Mouse (Mus musculus) cerebellum, adult 9-11 months (tissue): ENCODE data around the gene Slc19a2.
"Not testable (repeated sequence)": the region's sequence is repeated elsewhere in the genome, so short reads cannot be mapped to it uniquely, and the experiment has no call there.

Experiments used
- DNase-seq: peaks from one replicate; pipeline ENCODE4 v3.0.0; 2022

The Slc19a2 gene

DNA sequence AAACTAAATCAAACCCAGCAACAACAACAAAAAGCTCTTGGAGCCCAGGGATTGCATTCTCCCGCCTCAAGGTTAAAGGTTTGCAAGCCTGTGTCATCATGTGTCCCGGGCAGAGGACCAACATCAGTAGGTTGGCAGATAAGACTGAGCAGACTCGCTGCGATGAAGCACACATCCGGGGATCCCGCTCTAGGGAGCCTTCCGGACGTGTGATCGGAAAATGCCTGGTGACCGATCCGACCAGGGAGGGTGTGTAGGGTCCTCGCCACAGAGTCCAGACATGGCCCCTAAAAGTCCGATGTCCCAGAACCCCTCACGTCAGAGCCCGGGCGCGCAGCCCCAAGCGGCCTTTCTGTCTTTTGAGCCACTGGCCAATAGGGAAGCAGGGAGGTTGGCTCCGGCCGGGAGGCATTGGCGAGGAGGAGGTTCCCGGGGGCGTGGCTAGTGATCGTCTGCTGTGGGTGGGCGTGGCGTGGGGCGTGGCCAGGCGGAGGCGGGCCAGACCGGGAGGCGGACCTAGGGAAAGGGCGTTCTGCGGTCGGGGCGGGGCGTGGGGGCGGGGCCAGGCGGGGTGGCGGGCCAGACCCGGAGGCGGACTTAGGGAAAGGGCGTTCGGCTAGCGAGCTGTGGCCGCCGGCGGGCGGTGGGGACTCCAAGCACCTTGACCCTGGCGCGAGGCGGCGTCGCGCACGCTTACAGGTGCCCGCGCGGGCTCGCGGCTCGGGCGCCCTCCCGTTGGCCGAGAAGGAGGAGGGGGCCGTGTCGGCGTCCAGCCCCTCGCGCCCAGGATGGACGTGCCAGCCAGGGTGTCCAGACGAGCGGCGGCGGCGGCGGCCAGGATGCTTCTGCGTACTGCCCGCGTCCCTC is at the start of gene Slc19a2:
Gene Slc19a2 (plus strand): TSS at position 582 of the 867 bp plus-strand sequence.
- DNase-seq = peak; percentile 98

DNA sequence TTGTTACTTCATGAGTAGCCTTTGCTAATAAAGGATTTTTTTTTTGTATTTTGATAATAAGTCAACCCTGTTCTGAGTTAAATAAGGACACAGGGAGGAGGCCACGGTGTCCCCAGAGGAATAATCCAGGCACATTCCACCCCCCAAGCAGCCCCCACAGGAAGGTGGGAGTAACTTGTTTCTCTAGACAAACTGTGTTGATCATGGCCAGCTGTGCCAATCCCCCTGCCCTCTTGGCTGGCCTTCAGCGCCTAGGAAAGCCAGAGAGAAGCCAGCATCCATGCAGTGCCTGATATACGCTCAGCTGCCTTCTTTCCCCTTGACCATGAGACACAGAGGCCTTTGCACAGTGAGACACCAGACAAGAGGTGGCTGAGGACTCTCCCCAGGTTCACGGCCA is 49.3 kb upstream of the Slc19a2 start:
- DNase-seq = no peak

DNA sequence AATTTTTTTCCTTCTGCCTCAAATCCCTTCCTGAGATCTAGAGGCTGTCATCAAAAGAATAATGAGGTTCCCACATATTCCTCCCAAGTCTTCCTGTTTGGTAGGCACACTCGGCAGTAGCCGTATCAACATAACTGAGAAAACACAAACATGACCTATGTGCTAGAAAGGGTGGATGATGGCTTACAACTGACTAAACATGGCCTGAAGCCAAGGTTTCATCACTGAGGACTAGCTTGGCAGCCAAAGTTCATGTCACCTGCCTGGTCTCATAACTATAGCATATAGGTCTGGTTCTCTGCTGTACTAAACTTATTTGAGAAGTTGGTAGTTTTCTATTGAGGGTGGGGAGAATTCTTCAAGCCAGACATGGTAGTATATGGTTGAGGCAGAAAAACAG is 40.4 kb upstream of the Slc19a2 start:
- DNase-seq = no peak

DNA sequence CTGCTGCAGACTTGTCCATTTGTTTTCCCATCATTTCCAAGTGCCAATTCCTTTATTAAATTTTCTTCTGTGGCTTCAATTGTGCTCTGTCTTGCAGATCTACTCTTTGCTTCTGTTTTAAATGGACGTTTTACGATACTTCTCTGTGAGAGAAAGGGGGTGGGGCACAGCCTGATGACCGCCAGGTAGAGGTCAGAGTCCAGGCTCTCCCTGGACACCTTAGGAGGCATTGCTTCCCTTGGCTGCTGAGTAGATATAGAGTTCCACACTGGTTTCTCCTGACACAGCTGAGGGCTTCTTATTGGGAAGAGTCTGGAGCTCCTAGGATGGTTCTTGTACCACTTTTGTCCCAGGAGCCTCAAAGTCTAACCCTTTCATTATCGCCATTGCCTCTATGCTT is 37.9 kb upstream of the Slc19a2 start:
- DNase-seq = no peak

DNA sequence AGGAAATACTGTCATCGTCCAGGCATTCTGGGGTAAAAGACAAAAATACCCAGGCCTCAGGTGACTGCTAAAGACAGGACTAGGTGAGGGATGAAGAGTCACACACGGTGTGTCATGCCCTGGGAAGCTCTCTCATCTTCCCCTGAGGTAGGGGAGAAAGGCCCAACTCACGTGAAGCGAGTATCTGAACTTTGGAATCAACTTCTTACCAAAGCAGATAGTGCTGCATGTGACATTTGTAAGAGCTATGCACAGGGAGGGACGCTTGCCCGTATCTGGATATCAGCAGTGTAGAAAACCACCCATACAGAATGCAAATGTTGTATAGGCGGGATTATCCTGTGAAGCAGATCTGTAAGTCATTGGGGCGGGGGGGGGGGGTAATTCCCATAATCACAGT is 36.2 kb upstream of the Slc19a2 start:
- DNase-seq = no peak

DNA sequence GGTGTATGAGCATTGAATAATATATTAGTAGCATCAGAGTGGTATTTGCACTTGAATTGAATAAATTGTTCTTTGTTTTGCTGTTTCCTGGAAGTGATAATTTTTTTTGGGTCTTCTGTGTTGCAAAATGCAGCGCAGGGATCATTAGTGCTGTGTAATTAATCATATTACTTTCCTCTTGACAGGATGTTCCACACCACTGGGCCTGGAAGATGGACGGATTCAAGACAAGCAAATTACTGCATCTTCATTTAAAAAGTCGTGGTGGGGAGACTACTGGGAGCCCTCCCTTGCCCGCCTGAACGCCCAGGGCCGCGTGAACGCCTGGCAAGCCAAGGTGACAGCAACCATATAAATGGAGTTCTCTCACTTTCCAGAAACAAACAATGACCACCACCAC is 34.7 kb upstream of the Slc19a2 start:
- no peak for DNase-seq

DNA sequence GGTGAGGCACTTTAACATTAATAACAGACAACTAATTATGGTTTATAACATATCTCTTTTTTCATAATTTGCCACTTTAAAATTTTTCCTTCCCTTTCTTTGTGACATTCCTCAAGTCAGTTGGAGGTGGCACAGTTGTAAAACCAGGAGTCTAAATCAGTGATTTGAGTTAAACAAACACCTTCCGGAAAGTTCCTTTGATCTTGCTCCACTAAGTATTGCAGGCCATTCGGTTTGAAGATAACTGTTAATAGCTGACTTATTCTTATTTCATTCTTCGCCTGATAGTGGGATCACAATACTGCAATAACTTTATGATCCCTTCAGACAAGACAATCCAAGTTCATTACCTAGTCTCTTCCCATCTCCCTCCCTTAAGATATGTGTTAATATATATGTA is 33.7 kb upstream of the Slc19a2 start:
- DNase-seq = no peak

DNA sequence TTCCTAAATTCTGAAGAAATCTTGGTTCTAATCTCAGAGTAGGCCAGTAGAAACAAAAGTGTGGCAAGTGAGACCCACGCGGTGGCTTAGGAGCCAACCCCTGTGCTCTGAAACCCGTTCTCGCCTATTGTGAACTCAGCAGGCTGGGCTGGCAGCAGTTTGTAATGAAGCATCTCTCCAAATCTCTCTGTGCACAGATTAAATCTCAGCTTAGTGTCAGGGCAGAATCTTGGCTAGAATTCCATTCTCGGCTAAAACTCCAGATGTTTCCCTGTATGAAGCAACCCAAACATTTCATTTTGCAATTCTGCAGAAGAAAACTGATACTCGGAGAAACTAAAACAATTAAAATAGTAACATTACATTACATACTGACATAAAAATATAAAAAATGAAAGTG is 33.3 kb upstream of the Slc19a2 start:
- no peak for DNase-seq

DNA sequence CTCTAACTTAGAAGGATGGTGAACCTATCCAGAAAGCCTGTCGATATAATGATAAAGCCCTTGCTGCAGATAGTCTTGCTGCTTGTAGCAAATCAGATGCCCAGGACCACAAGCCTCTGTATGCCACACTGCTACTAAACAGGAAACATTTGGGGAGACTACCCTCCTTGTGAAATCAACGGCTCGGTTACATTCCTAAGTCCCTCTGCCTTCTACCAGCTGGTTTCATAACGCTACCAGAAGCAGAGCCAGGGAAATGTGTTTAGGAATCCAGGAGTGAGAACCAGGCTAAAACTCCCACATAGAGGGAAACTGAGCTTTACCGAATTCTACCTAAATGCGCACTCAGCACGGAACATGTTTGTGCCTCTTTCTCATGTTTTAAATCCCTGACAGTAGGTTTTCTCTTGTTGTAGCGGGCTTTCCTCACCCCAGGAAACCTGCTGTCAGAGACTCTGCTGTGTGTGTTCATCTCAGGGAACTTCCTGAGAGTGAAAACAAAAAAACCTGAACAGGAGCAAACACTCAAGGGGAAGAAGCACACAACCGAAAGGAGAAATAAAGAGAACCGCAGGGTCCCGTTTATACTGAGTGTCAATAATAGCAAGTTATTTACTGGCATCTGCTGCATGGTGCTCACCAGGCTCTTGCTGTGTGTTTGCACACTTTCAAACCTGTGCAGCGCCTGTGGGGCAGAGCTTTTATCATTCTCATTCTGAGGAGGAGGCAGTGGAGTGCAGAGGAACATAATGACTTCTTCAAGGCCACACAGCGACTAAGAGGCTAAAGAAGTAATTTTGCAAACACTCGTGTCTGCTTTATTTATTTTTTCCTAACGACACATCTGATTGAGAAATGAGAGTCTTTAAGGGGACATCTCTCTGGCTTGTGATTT is 30.8 kb upstream of the Slc19a2 start:
- DNase-seq = no peak

DNA sequence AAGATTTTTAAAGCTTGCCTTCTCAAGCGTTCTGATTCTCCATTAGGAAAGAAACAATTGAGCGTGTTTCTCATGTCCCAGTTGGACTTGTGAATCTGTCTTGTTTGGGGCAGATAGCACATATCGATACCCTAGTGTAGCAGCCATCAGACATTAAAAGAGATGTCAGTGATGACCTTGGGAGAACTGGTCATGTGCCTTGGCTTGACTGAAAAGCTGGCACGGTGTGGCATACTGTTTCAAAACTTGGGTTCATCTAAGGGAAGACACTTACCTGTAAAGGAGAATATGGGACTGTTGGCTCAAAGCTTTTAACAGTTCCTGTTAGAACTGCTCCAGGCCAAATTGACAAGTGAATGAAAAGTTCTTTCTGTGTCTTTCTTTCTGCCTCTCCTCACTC is 28.6 kb upstream of the Slc19a2 start:
- DNase-seq = no peak

DNA sequence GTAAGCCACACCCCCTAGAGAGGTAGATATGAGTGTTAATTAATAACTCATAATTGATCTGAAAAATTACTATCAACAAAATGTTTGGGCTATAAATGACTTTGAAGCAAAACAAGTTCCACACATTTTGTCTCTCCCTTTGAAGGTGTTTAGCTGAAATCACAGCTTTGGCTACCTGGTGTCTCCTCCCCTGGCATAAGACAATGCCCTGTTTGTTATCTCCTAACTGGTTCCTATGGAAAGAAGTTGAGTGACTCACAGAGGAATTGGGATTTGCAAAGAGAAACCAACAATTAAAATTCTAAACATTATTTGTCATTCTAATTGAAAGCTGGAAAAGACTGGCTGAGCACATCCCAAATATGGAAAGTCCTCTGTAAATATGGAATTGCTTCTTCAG is 25.8 kb upstream of the Slc19a2 start:
- DNase-seq = no peak

DNA sequence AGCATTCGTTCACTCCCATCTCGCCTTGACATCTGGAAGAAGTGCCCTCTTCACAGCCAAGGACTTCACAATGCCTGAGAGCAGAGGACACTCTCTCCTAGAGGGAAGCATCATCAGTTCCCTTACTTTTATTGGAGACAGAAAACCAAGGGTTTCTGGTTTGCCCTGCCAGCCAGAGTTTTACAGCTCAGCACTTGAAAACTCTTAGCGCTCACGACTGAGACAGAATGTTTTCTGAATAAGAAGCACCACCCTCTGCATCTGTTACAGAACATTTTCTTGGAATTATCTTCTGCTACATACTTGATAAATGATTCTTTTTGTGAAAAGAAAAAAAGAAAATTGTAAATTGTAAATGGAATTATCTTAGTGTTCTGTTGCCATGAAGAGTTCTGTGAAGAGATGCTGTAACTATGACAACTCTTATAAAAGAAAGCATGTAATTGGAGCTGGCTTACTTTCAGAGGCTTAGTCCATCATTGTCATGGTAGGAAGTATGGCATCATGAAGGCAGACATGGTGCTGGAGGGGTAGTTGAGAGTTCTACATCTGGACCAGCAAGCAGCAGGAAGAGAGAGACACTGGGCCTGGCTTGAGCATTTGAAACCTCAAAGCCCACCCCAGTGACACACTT is 16.8 kb upstream of the Slc19a2 start:
- not testable (repeated sequence) for DNase-seq

DNA sequence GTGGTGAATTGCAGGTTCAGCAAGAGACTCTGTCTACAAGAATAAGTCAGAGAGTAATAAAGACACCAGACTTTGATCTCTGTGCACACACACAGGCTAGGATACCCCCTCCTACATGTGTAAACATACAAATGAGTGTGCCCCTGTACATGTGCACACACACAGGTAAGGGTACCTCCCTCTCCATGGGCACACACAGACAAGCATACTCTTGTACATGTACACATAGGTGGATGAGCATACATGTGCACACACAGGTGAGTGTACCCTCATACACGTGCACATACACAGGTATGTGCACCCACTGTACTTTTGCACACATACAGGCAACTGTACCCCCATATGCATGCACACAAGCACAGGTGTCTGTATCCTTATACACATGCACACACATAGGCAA is 15.4 kb upstream of the Slc19a2 start:
- no peak for DNase-seq

DNA sequence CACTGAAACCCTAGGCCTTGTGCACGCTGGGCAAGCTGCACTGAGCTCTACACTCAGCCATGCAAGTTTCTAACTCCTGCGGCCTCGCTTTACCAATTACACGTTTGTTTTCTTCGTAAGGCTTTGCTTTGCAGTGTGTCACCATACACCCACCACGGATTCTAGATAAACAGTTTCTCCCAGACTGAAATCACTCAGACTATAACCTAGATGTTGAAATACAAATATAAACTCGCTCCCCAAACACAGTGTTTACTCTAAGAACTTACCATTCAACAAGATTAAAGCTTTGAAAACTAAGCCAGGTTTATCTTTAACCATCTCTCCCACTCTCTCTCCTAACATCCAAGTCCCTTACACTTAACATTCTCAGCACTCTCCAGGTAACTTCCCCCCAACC is 13.8 kb upstream of the Slc19a2 start:
- DNase-seq = no peak

DNA sequence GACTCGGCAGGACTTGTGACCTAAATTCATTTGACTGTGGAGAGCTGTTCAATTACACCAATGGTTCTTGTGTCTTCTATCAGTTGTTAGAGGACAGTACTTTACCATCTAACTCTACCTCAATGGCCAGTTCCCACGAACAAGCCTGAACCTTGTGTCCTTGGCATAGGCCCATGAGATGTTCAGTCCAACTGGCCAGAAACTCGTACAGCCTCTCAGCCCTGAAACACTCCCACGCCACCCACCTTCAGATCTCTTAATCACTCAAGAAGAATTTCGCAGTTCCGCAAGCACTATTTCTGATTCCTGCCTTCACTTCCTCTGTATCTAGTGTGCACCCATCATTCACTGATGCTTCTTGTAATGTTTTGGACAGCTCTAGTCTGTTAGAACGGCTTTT is 12.8 kb upstream of the Slc19a2 start:
- peak; percentile 53 for DNase-seq

DNA sequence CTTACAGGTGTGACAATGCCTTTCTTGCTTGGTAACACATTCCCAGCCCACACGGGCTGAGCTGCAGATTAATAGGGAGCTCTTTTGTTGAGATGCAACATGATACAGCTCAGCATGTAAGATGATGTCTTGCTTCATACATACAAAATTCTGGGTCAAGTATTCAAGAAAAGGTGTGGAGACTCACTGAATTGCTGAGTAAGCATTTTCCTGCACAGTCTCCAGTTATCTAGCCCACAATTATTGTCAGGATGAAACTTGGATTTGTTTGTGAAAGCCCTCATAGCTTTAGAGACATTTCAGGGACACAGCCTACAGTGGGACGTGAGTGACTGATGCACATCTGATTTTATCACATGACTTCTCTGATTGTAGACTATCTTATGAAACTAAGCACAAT is 7.4 kb upstream of the Slc19a2 start:
- DNase-seq = no peak

DNA sequence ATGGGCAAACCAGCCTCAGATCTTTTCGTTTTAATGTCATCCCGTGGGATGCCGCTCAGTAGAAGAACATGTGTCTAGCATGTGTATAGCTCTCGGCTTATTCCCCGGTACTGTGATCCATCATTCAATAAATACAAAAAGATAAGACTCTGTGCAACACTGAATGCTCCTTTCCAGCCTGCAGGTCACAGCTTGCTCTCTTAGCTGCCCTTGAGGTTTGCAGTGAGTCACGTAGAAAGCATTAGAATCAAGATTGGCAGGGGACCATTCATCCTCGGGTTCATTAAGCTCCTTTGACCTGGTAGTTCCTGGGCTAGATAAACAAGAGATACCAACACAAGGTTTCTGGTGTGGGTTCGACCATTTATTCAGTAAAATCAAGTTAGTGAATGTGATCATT is 6.0 kb upstream of the Slc19a2 start:
- DNase-seq = no peak

DNA sequence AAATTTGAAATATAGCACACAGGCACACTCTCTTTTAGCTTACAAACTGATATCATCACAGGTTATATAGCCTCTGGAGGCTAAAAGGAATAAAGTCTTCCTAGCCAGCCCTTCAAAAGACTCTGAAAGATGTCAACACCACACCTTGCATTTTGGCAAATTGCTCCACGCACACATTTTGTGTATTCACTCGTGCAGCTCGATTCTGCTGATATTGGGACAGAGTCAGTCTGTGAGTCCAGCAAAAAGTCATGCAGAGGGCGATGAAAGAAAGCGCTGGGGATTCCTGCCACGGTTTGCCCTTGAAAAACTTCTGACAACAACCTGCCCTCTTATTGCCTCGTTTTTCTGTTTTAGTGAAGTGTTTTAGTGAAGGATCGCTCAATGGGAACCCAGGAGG is 1.4 kb upstream of the Slc19a2 start:
- peak; percentile 22 for DNase-seq

DNA sequence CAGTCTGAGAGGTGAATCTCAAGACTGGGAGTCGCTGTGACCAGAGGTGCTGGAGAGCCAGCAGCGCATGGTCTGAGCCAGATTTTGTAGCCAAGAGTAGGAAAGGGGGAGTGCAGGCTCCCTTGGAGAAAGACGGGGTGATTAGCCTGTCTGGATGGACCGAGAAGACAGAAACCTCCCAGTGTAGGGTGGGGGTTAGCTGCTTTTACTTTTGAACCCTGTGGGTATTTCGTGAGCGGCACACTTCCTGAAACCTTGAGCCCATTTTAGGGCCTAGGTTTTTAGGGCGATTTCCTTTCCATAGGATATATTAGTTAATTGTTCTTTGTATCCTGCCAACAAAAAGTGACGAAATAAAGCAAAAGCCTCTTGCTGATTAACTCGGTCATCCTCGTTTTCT is 875 bp upstream of the Slc19a2 start:
- DNase-seq = peak; percentile 50

DNA sequence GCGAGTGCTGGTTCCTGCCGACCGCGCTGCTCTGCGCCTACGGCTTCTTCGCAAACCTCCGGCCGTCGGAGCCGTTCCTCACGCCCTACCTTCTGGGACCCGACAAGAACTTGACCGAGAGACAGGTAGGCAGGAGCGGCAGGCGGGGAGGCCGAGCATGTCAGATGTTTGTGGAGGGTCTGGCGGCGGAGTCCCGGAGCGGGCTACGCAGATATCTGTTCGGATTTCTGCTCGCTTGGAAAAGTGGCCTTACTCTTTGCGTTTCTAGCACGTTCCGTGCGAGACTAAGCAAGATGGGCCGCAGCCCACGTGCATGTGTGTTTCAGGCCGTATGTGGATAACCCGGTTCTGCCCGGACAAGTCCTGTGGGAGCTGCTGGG is 476 bp downstream of the Slc19a2 start:
- no peak for DNase-seq

DNA sequence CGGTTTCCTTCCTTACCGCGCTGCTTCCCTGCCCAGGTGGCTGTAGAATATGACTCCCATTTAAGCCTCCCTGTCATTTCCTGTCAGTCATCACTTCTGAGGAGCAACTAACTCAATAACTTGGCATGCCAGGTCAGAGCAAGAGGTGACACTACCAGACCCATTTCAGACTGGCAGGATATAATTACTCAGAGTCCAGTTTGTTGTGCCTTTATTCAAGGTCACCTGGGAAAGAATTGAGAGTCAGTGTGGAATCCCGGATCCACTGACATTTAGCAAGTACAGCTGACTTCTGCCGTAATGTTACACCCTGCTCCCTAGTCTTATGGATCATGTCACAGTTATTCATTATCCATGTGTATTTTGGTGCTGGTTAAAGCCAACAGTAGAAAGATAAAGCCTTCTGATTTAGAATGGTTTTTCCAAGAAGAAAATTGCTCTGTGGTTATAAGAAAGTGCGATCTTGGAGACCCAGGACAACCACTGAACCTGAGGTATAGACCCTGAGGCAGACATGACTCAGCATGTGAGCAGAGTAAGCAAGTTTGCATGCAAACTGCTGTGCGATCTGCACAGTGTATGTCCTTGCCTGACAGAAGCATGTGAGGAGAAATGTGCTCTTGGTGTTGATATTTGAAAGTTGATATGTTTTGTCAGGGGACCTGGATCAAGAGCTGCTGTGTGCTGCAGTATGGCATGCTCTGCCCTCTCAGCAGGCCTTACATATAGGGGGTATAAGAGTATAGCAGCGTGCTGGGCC is 1.7 kb downstream of the Slc19a2 start:
- peak; percentile 13 for DNase-seq

DNA sequence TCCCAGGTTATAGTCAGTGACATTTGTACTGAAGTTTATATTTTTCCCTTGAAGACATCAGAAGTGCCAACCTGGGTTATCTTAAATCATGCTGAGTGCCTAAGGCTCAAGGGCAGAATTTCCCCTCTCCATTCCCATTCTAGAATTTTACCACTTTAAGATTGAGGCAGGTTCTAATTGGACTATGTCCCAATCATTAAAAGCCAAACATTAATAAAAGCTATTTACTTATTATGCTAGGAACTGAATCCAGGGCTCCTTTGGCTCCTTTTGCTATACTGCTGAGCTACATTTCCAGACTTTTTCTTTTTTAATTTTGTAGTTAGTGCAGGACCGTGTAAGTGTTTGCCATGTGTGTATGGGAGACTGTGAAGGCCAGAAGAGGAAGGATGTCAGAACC is 2.6 kb downstream of the Slc19a2 start:
- no peak for DNase-seq

DNA sequence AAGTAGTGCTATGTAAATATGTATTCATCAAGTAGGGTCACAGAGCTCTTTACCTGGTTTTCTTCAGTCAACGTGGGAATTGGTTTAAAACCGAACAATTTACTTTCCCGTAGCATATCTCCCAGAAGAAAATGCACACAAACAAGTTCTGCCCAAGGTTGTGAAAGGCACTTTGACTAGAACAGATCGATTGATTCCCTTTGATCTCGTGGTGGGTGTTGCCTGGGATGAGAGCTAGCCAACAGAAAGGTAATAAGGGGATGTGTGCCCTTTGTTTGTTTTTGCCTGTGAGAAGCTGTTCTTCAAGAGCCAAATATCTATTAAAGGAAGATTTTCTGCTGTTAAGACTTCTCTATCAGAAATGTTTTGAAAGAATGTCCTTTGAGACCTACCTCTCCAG is 3.7 kb downstream of the Slc19a2 start:
- no peak for DNase-seq
